Mouse (Mus musculus): ENCODE measurements at regions not wholly inside any gene's neighbourhood (a gene's known extent, or its start where the extent isn't known, plus 50 kb on each side); places are given as distances from the start of the nearest gene placed in this dataset.
"Not testable (repeated sequence)": the region's sequence is repeated elsewhere in the genome, so short reads cannot be mapped to it uniquely, and the experiment has no call there.

GRCm38 (mm10) chr13:5920422-5920821 is 59.1 kb downstream of the Klf6 start:
- ATAC-seq (ENCODE audit: low FRiP score) = no peak
- H3K9ac ChIP-seq = no peak overlapping the region
- no peaks in the 10 kb centered on the region for H3K36me3 ChIP-seq (replicated peaks)
- no peak overlapping the region for H3K4me3 ChIP-seq (replicated peaks)
- no peaks in the 10 kb centered on the region for H3K9me3 ChIP-seq
- H3K27ac ChIP-seq = no peak overlapping the region
- H3K4me2 ChIP-seq = no peak overlapping the region
- 82% methylated on average over 3 of the region's 3 CpGs for WGBS
- no peaks in the 10 kb centered on the region for H3K27me3 ChIP-seq
- no peaks in the 10 kb centered on the region for H3K4me1 ChIP-seq

DNA sequence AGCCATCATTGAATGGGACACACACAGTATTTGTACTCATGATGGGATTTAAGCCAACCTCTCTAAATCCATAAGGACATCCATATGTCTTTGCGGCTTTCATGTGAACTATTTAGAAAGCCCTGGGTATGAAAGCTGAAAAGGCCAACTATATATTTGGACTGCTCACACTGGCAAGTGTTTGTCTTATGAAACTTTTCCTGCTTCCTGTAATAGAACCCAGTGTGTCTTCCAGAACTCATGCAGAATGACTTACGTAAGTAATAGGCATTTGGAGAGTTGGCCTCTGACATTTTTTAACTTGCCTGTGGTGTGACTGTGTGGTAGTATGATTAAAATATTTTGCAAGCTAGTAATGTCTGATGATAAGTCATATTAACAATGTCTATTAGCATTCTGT is 70.2 kb downstream of the Klf6 start:
- Histone ChIP-seq H3K4me3 (replicated peaks) (no peak overlapping the region), H3K27me3 (no peaks in the 10 kb centered on the region), H3K27ac (no peak overlapping the region), H3K4me1 (no peaks in the 10 kb centered on the region), H3K4me2 (no peak overlapping the region), H3K9ac (no peak overlapping the region), H3K9me3 (no peaks in the 10 kb centered on the region), H3K36me3 (replicated peaks) (no peaks in the 10 kb centered on the region)
- no peak for ATAC-seq (ENCODE audit: low FRiP score)
- 89% methylated on average over 2 of the region's 2 CpGs for WGBS

DNA sequence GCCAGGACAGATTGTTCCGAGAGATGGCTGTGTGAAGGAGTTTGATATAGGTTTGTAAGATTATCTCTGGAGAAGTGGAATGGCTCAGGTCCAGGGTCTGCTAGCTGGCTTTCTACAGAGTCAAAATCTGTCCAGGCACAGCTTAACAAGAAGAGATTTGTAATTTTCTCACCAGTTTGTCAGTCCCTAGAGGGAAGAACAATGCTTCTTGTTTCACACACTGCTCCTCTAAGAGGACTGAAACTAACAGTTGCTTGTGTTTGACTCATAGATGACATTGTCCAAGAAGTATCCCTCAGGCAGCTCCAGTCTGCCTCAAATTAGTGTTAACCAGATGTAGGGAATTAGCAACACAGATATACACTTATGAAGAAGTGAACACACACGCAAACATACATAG is 76.2 kb downstream of the Klf6 start:
- Histone ChIP-seq H3K36me3 (replicated peaks) (no peaks in the 10 kb centered on the region), H3K27ac (no peak overlapping the region), H3K4me1 (no peaks in the 10 kb centered on the region), H3K4me2 (no peak overlapping the region), H3K4me3 (replicated peaks) (no peak overlapping the region), H3K9ac (no peak overlapping the region), H3K9me3 (no peaks in the 10 kb centered on the region), H3K27me3 (no peaks in the 10 kb centered on the region)
- ATAC-seq (ENCODE audit: low FRiP score) = no peak
- WGBS = 90% methylated on average over 2 of the region's 2 CpGs

- no peak overlapping the region for H3K4me3 ChIP-seq (replicated peaks)
- H3K27me3 ChIP-seq = no peaks in the 10 kb centered on the region
- no peak overlapping the region for H3K4me2 ChIP-seq
- no peak overlapping the region for H3K9ac ChIP-seq
- ATAC-seq (ENCODE audit: low FRiP score) = no peak
- no peak overlapping the region for H3K27ac ChIP-seq
- H3K4me1 ChIP-seq = no peaks in the 10 kb centered on the region
- no peaks in the 10 kb centered on the region for H3K9me3 ChIP-seq
- H3K36me3 ChIP-seq (replicated peaks) = no peaks in the 10 kb centered on the region
- 92% methylated on average over 4 of the region's 4 CpGs for WGBS
Observed at GRCm38 (mm10) chr13:5937970-5938369, 76.7 kb downstream of the Klf6 start.

GRCm38 (mm10) chr13:5939368-5939767 is 78.1 kb downstream of the Klf6 start:
- no peak overlapping the region for H3K27ac ChIP-seq
- no peak overlapping the region for H3K9ac ChIP-seq
- 93% methylated on average over 3 of the region's 3 CpGs for WGBS
- no peaks in the 10 kb centered on the region for H3K27me3 ChIP-seq
- H3K4me1 ChIP-seq = no peaks in the 10 kb centered on the region
- no peak overlapping the region for H3K4me2 ChIP-seq
- no peak for ATAC-seq (ENCODE audit: low FRiP score)
- no peaks in the 10 kb centered on the region for H3K36me3 ChIP-seq (replicated peaks)
- no peaks in the 10 kb centered on the region for H3K9me3 ChIP-seq
- H3K4me3 ChIP-seq (replicated peaks) = no peak overlapping the region

GRCm38 (mm10) chr13:5952863-5953262 is 91.6 kb downstream of the Klf6 start:
- H3K9ac ChIP-seq = no peak overlapping the region
- no peaks in the 10 kb centered on the region for H3K27me3 ChIP-seq
- H3K4me1 ChIP-seq = no peaks in the 10 kb centered on the region
- H3K27ac ChIP-seq = no peak overlapping the region
- no peak overlapping the region for H3K4me2 ChIP-seq
- H3K9me3 ChIP-seq = no peaks in the 10 kb centered on the region
- no peaks in the 10 kb centered on the region for H3K36me3 ChIP-seq (replicated peaks)
- no peak overlapping the region for H3K4me3 ChIP-seq (replicated peaks)
- no peak for ATAC-seq (ENCODE audit: low FRiP score)
- WGBS = 82% methylated on average over 2 of the region's 2 CpGs

DNA sequence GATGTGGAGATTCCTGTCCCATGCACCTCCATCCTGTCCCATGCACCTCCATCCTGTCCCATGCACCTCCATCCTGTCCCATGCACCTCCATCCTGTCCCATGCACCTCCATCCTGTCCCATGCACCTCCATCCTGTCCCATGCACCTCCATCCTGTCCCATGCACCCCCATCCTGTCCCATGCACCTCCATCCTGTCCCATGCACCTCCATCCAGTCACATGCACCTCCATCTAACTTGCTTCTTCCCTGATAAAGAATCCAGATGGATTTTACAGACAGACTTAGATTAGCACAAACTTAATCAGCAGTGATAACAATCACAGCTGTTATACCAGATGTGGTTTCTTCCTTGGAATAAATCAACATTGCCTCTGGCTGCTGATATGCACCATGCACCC is 93.8 kb downstream of the Klf6 start:
- not testable (repeated sequence) for ATAC-seq (ENCODE audit: low FRiP score); H3K4me2 ChIP-seq; H3K36me3 ChIP-seq (replicated peaks)

DNA sequence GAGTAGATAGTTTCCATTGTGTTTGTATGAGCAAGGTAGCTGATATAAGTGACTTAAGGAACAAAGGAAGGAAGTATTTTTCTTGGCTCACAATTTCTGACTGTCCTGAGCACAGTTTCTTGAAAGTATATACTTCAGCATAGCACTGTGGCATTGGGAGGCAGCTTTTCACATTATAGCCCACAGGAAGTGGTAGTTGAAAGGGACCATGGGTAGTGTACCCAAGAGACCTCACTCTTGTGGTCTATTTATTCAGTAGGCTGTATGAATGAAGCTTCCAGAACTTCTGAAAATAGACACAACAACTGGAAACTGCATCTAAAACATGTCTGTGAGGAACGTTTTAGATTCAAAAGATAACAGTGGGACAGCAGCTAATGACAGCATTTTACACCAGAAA is 94.9 kb downstream of the Klf6 start:
- Histone ChIP-seq H3K27me3 (no peaks in the 10 kb centered on the region), H3K4me1 (no peaks in the 10 kb centered on the region), H3K4me2 (no peak overlapping the region), H3K36me3 (replicated peaks) (no peaks in the 10 kb centered on the region), H3K27ac (no peak overlapping the region), H3K9me3 (no peaks in the 10 kb centered on the region), H3K9ac (no peak overlapping the region), H3K4me3 (replicated peaks) (no peak overlapping the region)
- no peak for ATAC-seq (ENCODE audit: low FRiP score)
- WGBS = 53% methylated on average over 1 of the region's 1 CpGs

More for the DNA sequence above, 93.8 kb downstream of the Klf6 start:
- H3K4me3 ChIP-seq (replicated peaks); H3K27ac ChIP-seq; H3K4me1 ChIP-seq; H3K9me3 ChIP-seq; H3K27me3 ChIP-seq; H3K9ac ChIP-seq: not testable (repeated sequence)

DNA sequence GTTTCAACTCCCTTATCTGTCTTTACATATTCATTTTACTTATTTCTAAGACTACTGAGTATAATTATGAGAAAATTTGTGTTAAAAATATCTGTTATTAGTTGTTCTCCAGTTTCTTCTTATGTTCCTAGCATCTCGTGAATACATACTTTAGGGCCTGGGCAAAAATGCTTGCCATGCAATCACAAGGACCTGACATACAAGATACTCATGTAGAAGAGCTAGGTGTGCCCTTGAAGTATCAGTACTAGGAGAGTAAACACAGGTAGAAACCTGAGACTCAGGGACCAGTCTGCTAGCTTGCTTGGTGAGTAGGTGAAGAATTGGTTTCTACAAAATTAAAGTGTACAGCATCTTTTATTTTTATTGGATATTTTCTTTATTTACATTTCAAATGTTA is 101.7 kb downstream of the Klf6 start:
- H3K27ac ChIP-seq = no peak overlapping the region
- no peak overlapping the region for H3K4me3 ChIP-seq (replicated peaks)
- no peak for ATAC-seq (ENCODE audit: low FRiP score)
- H3K4me1 ChIP-seq = no peaks in the 10 kb centered on the region
- no peak overlapping the region for H3K9ac ChIP-seq
- no peak overlapping the region for H3K4me2 ChIP-seq
- no peaks in the 10 kb centered on the region for H3K27me3 ChIP-seq
- no peaks in the 10 kb centered on the region for H3K9me3 ChIP-seq
- H3K36me3 ChIP-seq (replicated peaks) = no peaks in the 10 kb centered on the region
- 87% methylated on average over 1 of the region's 1 CpGs for WGBS

DNA sequence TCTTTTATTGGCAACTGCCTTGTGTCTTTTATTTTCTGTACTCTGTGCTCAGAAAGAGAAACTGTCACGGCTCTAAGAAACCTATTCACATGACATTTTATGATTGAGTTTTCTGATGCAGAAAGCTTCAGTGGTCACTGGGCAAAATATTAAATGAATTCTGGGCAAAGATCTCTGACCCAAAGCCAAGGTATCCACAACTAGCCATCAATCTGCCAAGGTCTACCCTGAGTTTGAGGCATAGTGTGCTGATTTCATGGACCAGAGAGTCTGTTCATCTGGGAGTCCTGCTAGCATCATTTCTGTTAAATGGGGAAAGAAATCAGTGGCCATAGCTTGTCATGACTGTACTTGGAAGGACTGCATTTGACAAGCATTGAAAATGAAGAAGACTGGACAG is 103.3 kb downstream of the Klf6 start:
- H3K9me3 ChIP-seq = no peaks in the 10 kb centered on the region
- no peaks in the 10 kb centered on the region for H3K4me1 ChIP-seq
- no peak overlapping the region for H3K27ac ChIP-seq
- no peak for ATAC-seq (ENCODE audit: low FRiP score)
- 90% methylated on average over 1 of the region's 1 CpGs for WGBS
- no peaks in the 10 kb centered on the region for H3K36me3 ChIP-seq (replicated peaks)
- H3K4me2 ChIP-seq = no peak overlapping the region
- H3K4me3 ChIP-seq (replicated peaks) = no peak overlapping the region
- no peaks in the 10 kb centered on the region for H3K27me3 ChIP-seq
- H3K9ac ChIP-seq = no peak overlapping the region

DNA sequence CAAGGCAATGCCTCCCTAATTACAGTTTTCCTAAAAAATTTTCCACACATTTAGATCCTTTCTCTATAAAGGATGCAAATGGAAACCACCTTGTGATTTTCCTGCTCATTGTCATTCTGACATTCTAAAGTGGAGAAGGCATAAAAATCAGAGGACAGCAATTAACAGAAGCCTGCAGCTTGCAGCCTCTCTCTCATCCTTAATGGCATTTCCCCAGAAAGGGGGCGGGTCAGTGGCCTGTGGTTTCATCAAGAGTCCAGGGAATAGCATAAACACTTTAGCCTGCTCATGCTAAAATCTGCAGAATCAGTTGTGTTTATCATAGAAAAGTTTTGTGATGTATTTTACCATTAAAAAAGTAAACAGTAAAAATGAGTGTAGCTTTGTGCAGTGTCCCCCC is 117.3 kb downstream of the Klf6 start:
- H3K27ac ChIP-seq = no peak overlapping the region
- no peaks in the 10 kb centered on the region for H3K36me3 ChIP-seq (replicated peaks)
- no peaks in the 10 kb centered on the region for H3K27me3 ChIP-seq
- no peak overlapping the region for H3K4me2 ChIP-seq
- no peak overlapping the region for H3K9ac ChIP-seq
- no peak overlapping the region for H3K4me3 ChIP-seq (replicated peaks)
- H3K4me1 ChIP-seq = peaks cover 5% of the 10 kb centered on the region; the same call in 1 of the 2 replicates
- ATAC-seq (ENCODE audit: low FRiP score) = no peak
- no peaks in the 10 kb centered on the region for H3K9me3 ChIP-seq
- 59% methylated on average over 1 of the region's 1 CpGs for WGBS

- no peak overlapping the region for H3K4me2 ChIP-seq
- no peak overlapping the region for H3K4me3 ChIP-seq (replicated peaks)
- no peaks in the 10 kb centered on the region for H3K36me3 ChIP-seq (replicated peaks)
- H3K27ac ChIP-seq = no peak overlapping the region
- H3K9ac ChIP-seq = no peak overlapping the region
- no peaks in the 10 kb centered on the region for H3K4me1 ChIP-seq
- 97% methylated on average over 2 of the region's 2 CpGs for WGBS
- ATAC-seq (ENCODE audit: low FRiP score) = no peak
- H3K9me3 ChIP-seq = no peaks in the 10 kb centered on the region
- no peaks in the 10 kb centered on the region for H3K27me3 ChIP-seq
Observed at GRCm38 (mm10) chr13:5987491-5987890, 126.2 kb downstream of the Klf6 start.

DNA sequence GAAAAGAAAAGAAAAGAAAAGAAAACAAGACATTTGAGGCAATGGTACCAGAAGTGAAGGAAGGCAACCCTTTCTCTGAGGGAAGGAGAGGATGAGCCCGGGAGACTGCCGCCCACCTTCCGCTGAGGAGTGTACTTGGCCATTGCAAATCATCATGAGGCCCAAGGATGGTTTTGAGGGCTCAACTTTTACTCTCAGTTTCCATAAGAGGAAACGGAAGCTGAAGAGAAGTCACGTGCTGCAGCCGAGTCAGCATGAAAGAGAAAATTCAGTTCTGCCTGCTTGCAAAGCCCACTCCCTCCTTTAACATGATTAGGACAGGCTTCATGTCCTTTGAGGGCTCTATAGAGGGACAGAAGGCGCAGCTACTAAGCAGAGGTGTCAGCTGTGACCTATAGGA is 127.1 kb downstream of the Klf6 start:
- H3K4me1 ChIP-seq = no peaks in the 10 kb centered on the region
- H3K27me3 ChIP-seq = no peaks in the 10 kb centered on the region
- no peaks in the 10 kb centered on the region for H3K36me3 ChIP-seq (replicated peaks)
- H3K4me3 ChIP-seq (replicated peaks) = no peak overlapping the region
- H3K9ac ChIP-seq = no peak overlapping the region
- no peaks in the 10 kb centered on the region for H3K9me3 ChIP-seq
- H3K27ac ChIP-seq = no peak overlapping the region
- H3K4me2 ChIP-seq = no peak overlapping the region
- WGBS = 88% methylated on average over 7 of the region's 7 CpGs
- ATAC-seq (ENCODE audit: low FRiP score) = no peak

All from forebrain, embryonic 12.5 days (tissue).